Mouse (Mus musculus) kidney, adult 2 months (tissue): ENCODE data around the gene Prg4. TPM values are rescaled to one million over a fixed set of nuclear protein-coding genes. Genes with fewer than 3 reads are reported as not detected.
A peak's percentile ranks its signal among the peaks of the same experiment; 100 is the strongest.

Experiments
- DNase-seq: peaks from one replicate; pipeline ENCODE4 v3.0.0; 2021
- H3K27ac ChIP-seq: fragments of 200-500 bp; 2 replicates; pipeline ENCODE4 v1.5.1; 2012; ENCODE audit warnings: low read depth, low read length, control low read depth, inconsistent platforms; ENCODE audit not compliant: insufficient read depth
- H3K27me3 ChIP-seq: fragments of 200-500 bp; replicated peaks from 2 replicates; pipeline ENCODE4 v1.6.1; 2012; ENCODE audit warnings: mild to moderate bottlenecking, moderate library complexity, low read length, inconsistent platforms; ENCODE audit not compliant: control insufficient read depth, insufficient read depth
- H3K36me3 ChIP-seq: fragments of 200-500 bp; 2 replicates; pipeline ENCODE4 v1.6.1; 2012; ENCODE audit warnings: mild to moderate bottlenecking, moderate library complexity, low read length, inconsistent platforms; ENCODE audit not compliant: control insufficient read depth, insufficient read depth
- H3K4me1 ChIP-seq: fragments of 200-500 bp; 2 replicates; pipeline ENCODE4 v1.6.1; 2011; ENCODE audit warnings: low read length; ENCODE audit not compliant: control insufficient read depth, insufficient read depth
- H3K4me3 ChIP-seq: fragments of 200-500 bp; 2 replicates; pipeline ENCODE4 v1.5.1; 2011; ENCODE audit warnings: mild to moderate bottlenecking, low read depth, low read length, control low read depth; ENCODE audit not compliant: insufficient read depth
- CTCF ChIP-seq: fragments of 200-500 bp; conservative IDR thresholded peaks from 2 replicates; pipeline ENCODE4 v1.5.1; 2011; ENCODE audit warnings: low read depth, mild to moderate bottlenecking, control low read depth, low read length, moderate library complexity, mixed read lengths; ENCODE audit not compliant: insufficient read depth, insufficient read length
- POLR2A ChIP-seq: fragments of 200-500 bp; IDR thresholded peaks from one replicate; pipeline ENCODE4 v1.6.1; 2011; ENCODE audit warnings: low read depth, low read length, control low read depth
- WGBS: fragments of 180-500 bp; shearing (Covaris S2); methylation state at CpG from one replicate; pipeline ENCODE4 v1.1.7; 2018; 5-methylcytosine and 5-hydroxymethylcytosine counted together
- polyA plus RNA-seq: library from polyadenylated mRNA; depleted of rRNA; stranded (reverse); fragments of >200 nt; gene quantifications from 2 replicates; pipeline ENCODE4 v1.2.3, GENCODE M21; 2012; rRNA removed

The Prg4 gene
- polyA plus RNA-seq = 0.11 and 0.44 TPM in 2 replicates

- Histone ChIP-seq H3K36me3 (no peaks in the 10 kb centered on the region), H3K27me3 (no peaks in the 10 kb centered on the region), H3K4me3 (no peak within 1 kb of the TSS), H3K4me1 (no peaks in the 10 kb centered on the region), H3K27ac (no peak within 1 kb of the TSS)
- WGBS = 73% methylated on average over 3 of the region's 3 CpGs
- peak; percentile 28 for DNase-seq
- TF ChIP-seq CTCF (no peak), POLR2A (no peak)
These were observed at the start of gene Prg4 for GRCm38 (mm10) chr1:150466132-150466531. Prg4 (minus strand) TSS chr1:150466165.

DNA sequence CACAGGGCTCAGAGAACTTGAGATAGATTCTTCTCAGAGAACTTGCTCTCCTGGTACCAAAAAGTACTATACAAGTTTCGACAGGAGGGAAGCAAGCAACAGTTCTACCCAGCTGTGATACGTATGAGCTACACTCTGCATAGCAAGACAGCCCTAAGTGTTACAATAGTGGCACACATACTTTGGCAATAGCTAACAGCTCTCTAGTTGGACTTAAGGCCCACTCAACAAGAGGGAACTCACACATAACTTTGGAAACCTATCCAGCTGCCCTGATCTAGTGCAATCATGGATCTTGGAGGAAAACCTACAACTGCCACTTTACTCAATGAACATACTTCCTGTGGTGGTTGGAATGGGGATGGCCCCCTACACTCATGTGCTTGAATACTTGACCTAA, 47.1 kb upstream of the Prg4 start:
- no peak for TF ChIP-seq POLR2A
- 94% methylated on average over 2 of the region's 2 CpGs for WGBS
- no peaks in the 10 kb centered on the region for H3K36me3 ChIP-seq

GRCm38 (mm10) chr1:150505794-150506193, 39.8 kb upstream of the Prg4 start:
- DNase-seq = no peak
- no peaks in the 10 kb centered on the region for H3K36me3 ChIP-seq
- no peaks in the 10 kb centered on the region for H3K27me3 ChIP-seq
- WGBS = 40% methylated on average over 2 of the region's 2 CpGs
- H3K4me3 ChIP-seq = no peak overlapping the region
- no peak for TF ChIP-seq CTCF
- TF ChIP-seq POLR2A = no peak
- H3K27ac ChIP-seq = no peak overlapping the region
- H3K4me1 ChIP-seq = peaks cover 5% of the 10 kb centered on the region; the same call in 1 of the 2 replicates

More for the DNA sequence above, 47.1 kb upstream of the Prg4 start:
- no peak for DNase-seq
- no peak overlapping the region for H3K27ac ChIP-seq
- no peaks in the 10 kb centered on the region for H3K27me3 ChIP-seq
- no peaks in the 10 kb centered on the region for H3K4me1 ChIP-seq
- no peak overlapping the region for H3K4me3 ChIP-seq

GRCm38 (mm10) chr1:150503321-150503720, 37.4 kb upstream of the Prg4 start:
- H3K36me3 ChIP-seq = no peaks in the 10 kb centered on the region
- no peak overlapping the region for H3K27ac ChIP-seq
- TF ChIP-seq CTCF (no peak), POLR2A (no peak)
- H3K4me3 ChIP-seq = no peak overlapping the region
- H3K4me1 ChIP-seq = peaks cover 5% of the 10 kb centered on the region; the same call in 1 of the 2 replicates
- peak; percentile 60 for DNase-seq
- H3K27me3 ChIP-seq = no peaks in the 10 kb centered on the region
- WGBS = 46% methylated on average over 4 of the region's 4 CpGs

DNA sequence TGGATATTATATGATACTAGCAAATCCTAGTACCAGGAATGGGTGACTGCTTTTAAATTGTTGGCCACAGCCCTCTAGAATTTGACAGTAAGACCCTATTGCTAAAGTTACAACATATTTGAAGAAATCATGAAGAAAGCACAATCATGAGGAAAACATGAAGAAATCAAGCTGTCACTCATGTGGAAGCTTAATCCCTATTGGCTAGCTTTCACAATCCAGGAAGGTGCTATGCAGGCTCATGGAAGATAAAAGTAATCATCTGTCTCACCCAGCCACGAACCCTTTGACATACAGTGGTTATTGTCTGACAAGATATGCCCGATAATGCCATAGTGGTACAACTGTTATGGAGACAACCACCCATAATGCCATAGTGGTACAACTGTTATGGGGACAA, 32.2 kb upstream of the Prg4 start:
- Histone ChIP-seq H3K27me3 (no peaks in the 10 kb centered on the region), H3K36me3 (no peaks in the 10 kb centered on the region), H3K27ac (no peak overlapping the region), H3K4me1 (no peaks in the 10 kb centered on the region), H3K4me3 (no peak overlapping the region)
- TF ChIP-seq POLR2A (no peak), CTCF (no peak)
- no peak for DNase-seq
- 92% methylated on average over 2 of the region's 2 CpGs for WGBS

DNA sequence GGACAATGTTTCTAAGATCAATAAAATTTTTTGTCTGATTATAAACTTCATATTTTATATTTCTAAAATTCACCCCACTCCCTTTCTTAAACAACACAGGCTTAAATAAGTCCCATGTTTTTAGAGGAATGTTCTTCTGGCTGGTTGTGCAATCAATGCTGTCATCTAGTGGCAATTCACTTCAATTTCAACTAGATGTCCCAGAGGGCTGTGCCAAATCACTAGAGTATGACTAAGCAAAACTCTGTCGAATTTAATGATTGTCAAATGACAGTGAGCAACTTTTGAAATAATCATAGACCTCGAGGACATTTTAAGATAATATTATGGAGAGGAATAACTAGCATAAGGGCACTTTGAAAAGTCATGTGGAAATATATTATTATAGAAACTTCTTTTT, 31.7 kb upstream of the Prg4 start:
- Histone ChIP-seq H3K36me3 (no peaks in the 10 kb centered on the region), H3K4me1 (no peaks in the 10 kb centered on the region), H3K27me3 (no peaks in the 10 kb centered on the region), H3K27ac (no peak overlapping the region), H3K4me3 (no peak overlapping the region)
- 23% methylated on average over 2 of the region's 2 CpGs for WGBS
- TF ChIP-seq POLR2A (no peak), CTCF (peak; percentile 12; the same call in 1 of the 2 replicates)
- DNase-seq = peak; percentile 69

- Histone ChIP-seq H3K4me1 (no peaks in the 10 kb centered on the region), H3K27me3 (no peaks in the 10 kb centered on the region), H3K27ac (no peak overlapping the region), H3K36me3 (no peaks in the 10 kb centered on the region), H3K4me3 (no peak overlapping the region)
- WGBS = 76% methylated on average over 6 of the region's 6 CpGs
- DNase-seq = no peak
- TF ChIP-seq POLR2A (no peak), CTCF (no peak)
These were observed 30.8 kb upstream of the Prg4 start for GRCm38 (mm10) chr1:150496626-150497302.
